Mouse (Mus musculus): ENCODE measurements around the gene Capn3. TPM values are rescaled to one million over a fixed set of nuclear protein-coding genes. Genes with fewer than 3 reads are reported as not detected.
A peak's percentile ranks its signal among the peaks of the same experiment; 100 is the strongest.

The Capn3 gene
- polyA plus RNA-seq, 1 experiment from 2014 or later, result 1.4 TPM

DNA sequence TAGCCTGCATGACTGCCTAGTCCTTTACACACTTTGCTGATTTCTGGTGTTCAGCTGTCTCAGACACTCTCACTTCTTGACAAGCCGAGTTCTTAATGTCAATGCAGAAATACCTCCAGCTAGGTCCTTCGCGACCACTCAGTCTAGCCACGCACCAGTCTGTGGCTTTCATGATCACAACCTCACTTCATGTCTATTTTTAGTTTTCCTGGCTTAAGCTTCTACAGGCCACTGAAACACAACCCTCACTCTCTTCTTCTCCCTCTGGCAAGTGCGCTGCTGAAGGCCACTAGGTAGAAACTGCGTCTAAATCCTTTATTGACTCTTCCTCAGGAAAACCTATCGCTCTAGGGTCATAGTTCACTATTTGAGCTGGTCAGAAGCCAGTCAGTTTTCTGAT is 7.5 kb downstream of the Capn3 start:
- no peak overlapping the region for H3K4me3 ChIP-seq (replicated peaks)
- no peaks in the 10 kb centered on the region for H3K36me3 ChIP-seq
- 73% methylated on average over 7 of the region's 7 CpGs for WGBS
- no peak overlapping the region for H3K27ac ChIP-seq
- H3K9me3 ChIP-seq, result no peaks in the 10 kb centered on the region
- ATAC-seq (ENCODE audit: insufficient read depth, low FRiP score, low read depth), result no peak
- H3K9ac ChIP-seq, result no peak overlapping the region
- no peaks in the 10 kb centered on the region for H3K4me1 ChIP-seq
- H3K27me3 ChIP-seq (replicated peaks), result no peaks in the 10 kb centered on the region
- H3K4me2 ChIP-seq, result no peak overlapping the region

GRCm38 (mm10) chr2:120464091-120464490 is 8.3 kb downstream of the Capn3 start:
- Histone ChIP-seq H3K9me3 (no peaks in the 10 kb centered on the region), H3K27ac (no peak overlapping the region), H3K4me3 (replicated peaks) (no peak overlapping the region), H3K4me2 (no peak overlapping the region), H3K27me3 (replicated peaks) (no peaks in the 10 kb centered on the region), H3K9ac (no peak overlapping the region), H3K36me3 (no peaks in the 10 kb centered on the region), H3K4me1 (no peaks in the 10 kb centered on the region)
- whole genome bisulfite sequencing, result 74% methylated on average over 8 of the region's 8 CpGs
- no peak for ATAC-seq (ENCODE audit: insufficient read depth, low FRiP score, low read depth)

- no peak overlapping the region for H3K4me3 ChIP-seq (replicated peaks)
- WGBS, result 93% methylated on average over 2 of the region's 2 CpGs
- ATAC-seq (ENCODE audit: insufficient read depth, low FRiP score, low read depth), result no peak
- H3K27ac ChIP-seq, result no peak overlapping the region
- no peak overlapping the region for H3K4me2 ChIP-seq
- no peaks in the 10 kb centered on the region for H3K36me3 ChIP-seq
- no peaks in the 10 kb centered on the region for H3K9me3 ChIP-seq
- no peak overlapping the region for H3K9ac ChIP-seq
- H3K27me3 ChIP-seq (replicated peaks), result no peaks in the 10 kb centered on the region
- H3K4me1 ChIP-seq, result no peaks in the 10 kb centered on the region
These were observed 9.0 kb downstream of the Capn3 start for GRCm38 (mm10) chr2:120464732-120465396.

DNA sequence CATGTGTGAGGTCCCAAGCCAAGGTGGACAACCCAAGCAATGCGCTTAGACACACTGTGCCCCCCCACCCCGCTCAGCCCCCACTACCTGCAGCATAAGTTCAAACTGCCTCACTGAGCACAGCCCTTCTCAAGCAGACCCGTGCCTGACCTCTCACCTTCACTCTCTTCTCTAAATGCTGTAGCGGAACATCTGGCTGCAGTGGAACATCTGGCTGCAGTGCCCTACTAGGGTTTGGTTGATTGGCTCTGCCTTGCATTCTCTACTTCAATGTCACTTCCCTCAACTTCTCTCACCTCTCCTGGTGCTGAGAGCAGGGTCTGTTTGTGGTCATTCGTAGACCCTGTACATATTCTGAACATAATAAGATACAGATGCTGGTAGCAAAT is 9.6 kb downstream of the Capn3 start:
- ATAC-seq (ENCODE audit: insufficient read depth, low FRiP score, low read depth), result no peak
- Histone ChIP-seq H3K9me3 (no peaks in the 10 kb centered on the region), H3K4me1 (no peaks in the 10 kb centered on the region), H3K27ac (no peak overlapping the region), H3K27me3 (replicated peaks) (no peaks in the 10 kb centered on the region), H3K4me3 (replicated peaks) (no peak overlapping the region), H3K4me2 (no peak overlapping the region), H3K9ac (no peak overlapping the region), H3K36me3 (no peaks in the 10 kb centered on the region)
- 69% methylated on average over 5 of the region's 5 CpGs for WGBS

GRCm38 (mm10) chr2:120468011-120468410 is 12.2 kb downstream of the Capn3 start:
- Histone ChIP-seq H3K9me3 (no peaks in the 10 kb centered on the region), H3K4me3 (replicated peaks) (no peak overlapping the region), H3K27me3 (replicated peaks) (no peaks in the 10 kb centered on the region), H3K36me3 (no peaks in the 10 kb centered on the region), H3K27ac (no peak overlapping the region), H3K9ac (no peak overlapping the region), H3K4me2 (no peak overlapping the region), H3K4me1 (no peaks in the 10 kb centered on the region)
- ATAC-seq (ENCODE audit: insufficient read depth, low FRiP score, low read depth), result no peak

GRCm38 (mm10) chr2:120469220-120469619 is 13.4 kb downstream of the Capn3 start:
- H3K27me3 ChIP-seq (replicated peaks), result no peaks in the 10 kb centered on the region
- no peak overlapping the region for H3K4me2 ChIP-seq
- no peaks in the 10 kb centered on the region for H3K36me3 ChIP-seq
- no peaks in the 10 kb centered on the region for H3K9me3 ChIP-seq
- no peak overlapping the region for H3K27ac ChIP-seq
- H3K4me3 ChIP-seq (replicated peaks), result no peak overlapping the region
- 80% methylated on average over 3 of the region's 3 CpGs for WGBS
- ATAC-seq (ENCODE audit: insufficient read depth, low FRiP score, low read depth), result no peak
- no peaks in the 10 kb centered on the region for H3K4me1 ChIP-seq
- H3K9ac ChIP-seq, result no peak overlapping the region

- Histone ChIP-seq H3K36me3 (no peaks in the 10 kb centered on the region), H3K9ac (no peak overlapping the region), H3K27ac (no peak overlapping the region), H3K4me2 (no peak overlapping the region), H3K27me3 (replicated peaks) (no peaks in the 10 kb centered on the region), H3K4me1 (no peaks in the 10 kb centered on the region), H3K9me3 (no peaks in the 10 kb centered on the region), H3K4me3 (replicated peaks) (no peak overlapping the region)
- no peak for ATAC-seq (ENCODE audit: insufficient read depth, low FRiP score, low read depth)
- WGBS, result 81% methylated on average over 10 of the region's 10 CpGs
These were observed 13.9 kb downstream of the Capn3 start for GRCm38 (mm10) chr2:120469715-120470114.

DNA sequence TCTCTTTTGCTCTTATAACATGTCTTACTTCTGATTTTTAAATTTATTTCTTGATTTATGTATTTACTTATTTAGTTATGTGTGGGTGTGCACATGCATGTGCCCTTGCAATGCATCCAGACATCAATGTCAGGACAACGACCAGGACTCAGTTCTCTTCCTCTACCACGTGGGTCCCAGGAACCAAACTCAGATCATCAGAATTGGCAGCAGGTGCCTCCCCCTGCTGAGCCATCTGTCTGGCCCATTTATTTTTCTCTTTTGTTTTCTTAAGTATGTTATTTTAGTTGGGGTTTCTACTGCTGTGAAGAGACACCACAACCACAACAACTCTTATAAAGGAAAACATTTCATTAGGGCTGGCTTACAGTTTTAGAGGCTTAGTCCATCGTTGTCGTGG is 15.0 kb downstream of the Capn3 start:
- Histone ChIP-seq H3K4me3 (replicated peaks) (no peak overlapping the region), H3K36me3 (no peaks in the 10 kb centered on the region), H3K27ac (no peak overlapping the region), H3K4me2 (no peak overlapping the region), H3K9ac (no peak overlapping the region), H3K27me3 (replicated peaks) (no peaks in the 10 kb centered on the region), H3K9me3 (no peaks in the 10 kb centered on the region), H3K4me1 (no peaks in the 10 kb centered on the region)
- no peak for ATAC-seq (ENCODE audit: insufficient read depth, low FRiP score, low read depth)
- WGBS, result 80% methylated on average over 4 of the region's 4 CpGs

- no peaks in the 10 kb centered on the region for H3K9me3 ChIP-seq
- no peaks in the 10 kb centered on the region for H3K27me3 ChIP-seq (replicated peaks)
- H3K4me2 ChIP-seq, result no peak overlapping the region
- no peak for ATAC-seq (ENCODE audit: insufficient read depth, low FRiP score, low read depth)
- no peaks in the 10 kb centered on the region for H3K4me1 ChIP-seq
- H3K4me3 ChIP-seq (replicated peaks), result no peak overlapping the region
- no peaks in the 10 kb centered on the region for H3K36me3 ChIP-seq
- H3K9ac ChIP-seq, result no peak overlapping the region
- 81% methylated on average over 13 of the region's 13 CpGs for WGBS
- no peak overlapping the region for H3K27ac ChIP-seq
These were observed 20.7 kb downstream of the Capn3 start for GRCm38 (mm10) chr2:120476277-120477087.

GRCm38 (mm10) chr2:120478600-120478999 is 22.8 kb downstream of the Capn3 start:
- H3K9ac ChIP-seq, result no peak overlapping the region
- H3K9me3 ChIP-seq, result no peaks in the 10 kb centered on the region
- 52% methylated on average over 3 of the region's 3 CpGs for WGBS
- H3K27me3 ChIP-seq (replicated peaks), result no peaks in the 10 kb centered on the region
- H3K4me2 ChIP-seq, result no peak overlapping the region
- no peaks in the 10 kb centered on the region for H3K4me1 ChIP-seq
- H3K27ac ChIP-seq, result no peak overlapping the region
- H3K4me3 ChIP-seq (replicated peaks), result no peak overlapping the region
- H3K36me3 ChIP-seq, result no peaks in the 10 kb centered on the region
- ATAC-seq (ENCODE audit: insufficient read depth, low FRiP score, low read depth), result no peak

DNA sequence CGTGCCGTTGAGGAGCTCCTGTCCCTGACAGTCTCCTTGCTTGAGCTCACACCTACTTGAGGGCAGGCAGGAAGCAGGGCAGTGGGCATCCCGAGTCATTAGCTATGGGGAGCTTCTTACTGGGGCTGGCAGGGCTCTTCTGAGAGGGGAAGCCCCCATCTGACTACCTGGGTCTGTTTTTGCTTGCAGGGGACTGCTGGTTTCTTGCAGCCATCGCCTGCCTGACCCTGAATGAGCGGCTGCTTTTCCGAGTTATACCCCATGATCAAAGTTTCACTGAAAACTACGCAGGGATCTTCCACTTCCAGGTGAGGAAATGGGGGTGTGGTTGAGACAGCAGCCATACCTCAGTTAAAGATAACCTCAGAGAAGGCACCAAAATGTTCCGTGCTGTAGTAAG is 26.1 kb downstream of the Capn3 start:
- 66% methylated on average over 8 of the region's 8 CpGs for WGBS
- no peaks in the 10 kb centered on the region for H3K9me3 ChIP-seq
- no peaks in the 10 kb centered on the region for H3K27me3 ChIP-seq (replicated peaks)
- H3K27ac ChIP-seq, result no peak overlapping the region
- H3K36me3 ChIP-seq, result no peaks in the 10 kb centered on the region
- no peaks in the 10 kb centered on the region for H3K4me1 ChIP-seq
- H3K9ac ChIP-seq, result no peak overlapping the region
- no peak overlapping the region for H3K4me3 ChIP-seq (replicated peaks)
- no peak for ATAC-seq (ENCODE audit: insufficient read depth, low FRiP score, low read depth)
- H3K4me2 ChIP-seq, result no peak overlapping the region

- Histone ChIP-seq H3K36me3 (no peaks in the 10 kb centered on the region), H3K9ac (no peak overlapping the region), H3K9me3 (no peaks in the 10 kb centered on the region), H3K4me2 (no peak overlapping the region), H3K4me1 (no peaks in the 10 kb centered on the region), H3K27ac (peak overlapping the region; percentile 3; the same call in 1 of the 2 replicates), H3K4me3 (replicated peaks) (no peak overlapping the region), H3K27me3 (replicated peaks) (no peaks in the 10 kb centered on the region)
- 64% methylated on average over 8 of the region's 8 CpGs for WGBS
- ATAC-seq (ENCODE audit: insufficient read depth, low FRiP score, low read depth), result peak; percentile 56; the same call in 1 of the 2 replicates
These were observed 26.9 kb downstream of the Capn3 start for GRCm38 (mm10) chr2:120482506-120483389.

Data from stomach, embryonic 15.5 days (tissue).